Mouse (Mus musculus) forebrain, embryonic 10.5 days (tissue): ENCODE results near the gene Ect2. TPM values are rescaled to one million over a fixed set of nuclear protein-coding genes. Genes with fewer than 3 reads are reported as not detected.

Source experiments
- DNase-seq: peaks from one replicate; pipeline ENCODE4 v3.0.0-alpha.2; 2017; ENCODE audit warnings: low spot score; ENCODE audit errors: extremely low spot score
- H3K27ac ChIP-seq: fragments of 300-500 bp; sonication (generic); 2 replicates; pipeline ENCODE4 v1.5.1; 2016; ENCODE audit warnings: mild to moderate bottlenecking
- H3K27me3 ChIP-seq: fragments of 300-500 bp; sonication (generic); 2 replicates; pipeline ENCODE4 v1.6.1; 2016; ENCODE audit warnings: mild to moderate bottlenecking; ENCODE audit not compliant: poor library complexity, severe bottlenecking
- H3K36me3 ChIP-seq: fragments of 300-500 bp; sonication (generic); replicated peaks from 2 replicates; pipeline ENCODE4 v1.6.1; 2016; ENCODE audit warnings: mild to moderate bottlenecking, moderate library complexity
- H3K4me1 ChIP-seq: fragments of 300-500 bp; sonication (generic); 2 replicates; pipeline ENCODE4 v1.6.1; 2016
- H3K4me3 ChIP-seq: fragments of 300-500 bp; sonication (generic); 2 replicates; pipeline ENCODE4 v1.5.1; 2016; ENCODE audit warnings: mild to moderate bottlenecking, moderate library complexity
- H3K9me3 ChIP-seq: fragments of 300-500 bp; sonication (generic); 2 replicates; pipeline ENCODE4 v1.6.1; 2016; ENCODE audit warnings: mild to moderate bottlenecking, moderate library complexity
- WGBS: fragments of 180-500 bp; shearing (Covaris S2); methylation state at CpG from one replicate; pipeline ENCODE4 v1.1.7; 2016; 5-methylcytosine and 5-hydroxymethylcytosine counted together
- polyA plus RNA-seq: library from polyadenylated mRNA; unstranded; fragments of >200 nt; fragmentation: Nextera tagmentation; extraction: Ambion mirVana; gene quantifications from 2 replicates; pipeline ENCODE4 v1.2.1, GENCODE M21; 2016

The Ect2 gene
- 110 and 121 TPM in 2 replicates for polyA plus RNA-seq

DNA sequence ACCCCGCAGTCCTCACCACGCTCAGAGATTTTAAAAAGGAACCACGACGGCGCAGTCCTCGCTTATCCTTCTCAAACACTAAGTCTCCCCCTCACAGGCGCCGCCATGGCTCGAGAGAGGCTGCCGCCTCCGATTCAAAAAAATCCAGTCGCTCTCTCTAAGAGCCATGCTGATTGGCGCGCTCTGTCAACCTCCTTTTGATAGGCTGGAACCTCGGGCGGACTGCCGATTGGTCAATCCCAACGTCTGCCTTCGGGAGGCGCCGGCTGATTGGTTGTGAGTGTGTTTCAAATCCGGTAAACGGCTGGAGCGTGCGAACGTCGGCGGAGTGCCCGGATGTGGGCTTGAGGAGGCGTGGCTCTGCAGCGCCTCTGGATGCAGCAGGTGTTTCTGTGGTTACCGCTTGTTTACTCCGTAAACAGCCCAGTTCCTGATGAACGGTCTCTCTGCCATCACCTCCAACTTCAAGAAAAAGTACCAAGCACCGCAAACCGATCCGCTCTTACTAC is at the start of gene Ect2:
Ect2 (minus strand) TSS at position 178 of the 509 bp plus-strand sequence.
- under 1% methylated on average over 37 of the region's 37 CpGs for whole genome bisulfite sequencing
- Histone ChIP-seq H3K27ac (peak within 1 kb of the TSS; percentile 97), H3K9me3 (no peaks in the 10 kb centered on the region), H3K36me3 (peaks cover 30% of the 10 kb centered on the region), H3K4me3 (peak within 1 kb of the TSS; percentile 85), H3K27me3 (no peaks in the 10 kb centered on the region), H3K4me1 (peaks cover 40% of the 10 kb centered on the region)
- DNase-seq = peak; percentile 100

DNA sequence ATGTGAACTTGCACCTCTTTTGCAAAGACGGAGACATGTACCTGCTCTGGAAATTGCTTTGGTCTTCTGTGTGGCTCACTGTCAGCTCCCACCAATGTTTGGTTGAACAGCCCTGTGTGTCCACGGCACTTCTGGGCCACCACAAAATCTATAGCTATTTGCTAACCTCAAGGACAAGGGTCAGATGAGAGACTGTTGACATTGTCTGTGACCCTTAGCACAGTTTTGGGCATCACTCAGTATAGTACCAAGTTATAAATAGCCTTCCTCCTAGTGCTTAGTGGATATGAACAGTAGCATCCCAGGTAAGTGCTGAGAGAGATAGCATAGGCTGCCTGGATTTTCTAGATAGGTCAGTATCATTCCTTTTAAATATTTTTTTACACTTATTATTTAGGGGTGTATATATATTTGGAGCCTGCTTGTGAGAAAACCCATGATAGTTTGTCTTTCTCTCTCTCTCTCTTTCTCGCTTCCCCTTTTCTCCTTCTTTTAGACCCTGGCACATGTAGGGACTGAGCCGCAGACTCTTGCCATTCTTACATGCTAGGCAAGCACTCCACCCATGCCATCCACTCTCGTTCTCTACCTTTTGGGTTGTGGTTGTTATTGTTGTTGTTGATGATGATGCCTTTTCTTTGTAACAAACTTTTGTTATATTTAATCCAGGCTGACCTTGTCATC is 48.2 kb upstream of the Ect2 start:
- Histone ChIP-seq H3K27ac (no peak overlapping the region), H3K4me3 (no peak overlapping the region), H3K36me3 (no peaks in the 10 kb centered on the region), H3K4me1 (peaks cover 9% of the 10 kb centered on the region), H3K9me3 (no peaks in the 10 kb centered on the region), H3K27me3 (no peaks in the 10 kb centered on the region)
- 89% methylated on average over 5 of the region's 5 CpGs for WGBS
- no peak for DNase-seq

- no peak overlapping the region for H3K27ac ChIP-seq
- WGBS = 92% methylated on average over 7 of the region's 7 CpGs
These were observed 45.4 kb upstream of the Ect2 start for GRCm38 (mm10) chr3:27199120-27199519.

GRCm38 (mm10) chr3:27197816-27198215 is 44.1 kb upstream of the Ect2 start:
- Histone ChIP-seq H3K27ac (no peak overlapping the region), H3K4me3 (no peak overlapping the region), H3K4me1 (peaks cover 6% of the 10 kb centered on the region; the same call in 1 of the 2 replicates), H3K9me3 (no peaks in the 10 kb centered on the region), H3K36me3 (no peaks in the 10 kb centered on the region), H3K27me3 (no peaks in the 10 kb centered on the region)
- 80% methylated on average over 5 of the region's 5 CpGs for WGBS
- DNase-seq = no peak

More at GRCm38 (mm10) chr3:27199120-27199519, 45.4 kb upstream of the Ect2 start:
- no peak for DNase-seq
- Histone ChIP-seq H3K4me3 (no peak overlapping the region), H3K36me3 (no peaks in the 10 kb centered on the region), H3K9me3 (no peaks in the 10 kb centered on the region), H3K27me3 (no peaks in the 10 kb centered on the region), H3K4me1 (no peaks in the 10 kb centered on the region)

GRCm38 (mm10) chr3:27196529-27196928 is 42.9 kb upstream of the Ect2 start:
- Histone ChIP-seq H3K9me3 (no peaks in the 10 kb centered on the region), H3K27ac (no peak overlapping the region), H3K4me3 (no peak overlapping the region), H3K36me3 (no peaks in the 10 kb centered on the region), H3K4me1 (peaks cover 6% of the 10 kb centered on the region; the same call in 1 of the 2 replicates), H3K27me3 (no peaks in the 10 kb centered on the region)
- 96% methylated on average over 1 of the region's 1 CpGs for WGBS
- DNase-seq = no peak

GRCm38 (mm10) chr3:27195573-27196227 is 42.0 kb upstream of the Ect2 start:
- no peaks in the 10 kb centered on the region for H3K36me3 ChIP-seq
- no peak overlapping the region for H3K27ac ChIP-seq
- WGBS = 87% methylated on average over 8 of the region's 8 CpGs
- no peak overlapping the region for H3K4me3 ChIP-seq
- no peaks in the 10 kb centered on the region for H3K9me3 ChIP-seq
- peaks cover 6% of the 10 kb centered on the region; the same call in 1 of the 2 replicates for H3K4me1 ChIP-seq
- no peak for DNase-seq
- no peaks in the 10 kb centered on the region for H3K27me3 ChIP-seq

DNA sequence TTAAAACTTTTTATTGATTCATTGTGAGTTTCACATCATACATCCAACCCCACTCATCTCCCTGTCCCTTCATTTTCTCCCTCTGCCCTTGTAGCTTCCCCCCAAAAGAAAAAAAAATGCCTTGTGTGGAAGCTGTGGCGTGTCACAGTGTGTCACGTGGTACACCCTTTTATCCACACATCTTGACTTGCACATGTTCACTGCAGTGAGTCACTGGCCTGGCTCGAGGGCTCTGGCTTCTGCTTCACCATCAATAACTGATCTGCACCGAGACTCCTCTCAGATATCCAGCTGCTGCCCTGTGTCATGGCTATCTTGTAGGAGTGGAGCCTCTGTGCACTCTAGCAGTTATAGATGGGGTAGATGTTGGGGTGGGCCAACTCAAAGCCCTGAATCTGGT is 41.5 kb upstream of the Ect2 start:
- Histone ChIP-seq H3K4me3 (no peak overlapping the region), H3K27ac (no peak overlapping the region), H3K4me1 (peaks cover 6% of the 10 kb centered on the region; the same call in 1 of the 2 replicates), H3K9me3 (no peaks in the 10 kb centered on the region), H3K27me3 (no peaks in the 10 kb centered on the region), H3K36me3 (no peaks in the 10 kb centered on the region)
- WGBS = 88% methylated on average over 4 of the region's 4 CpGs
- DNase-seq = no peak

DNA sequence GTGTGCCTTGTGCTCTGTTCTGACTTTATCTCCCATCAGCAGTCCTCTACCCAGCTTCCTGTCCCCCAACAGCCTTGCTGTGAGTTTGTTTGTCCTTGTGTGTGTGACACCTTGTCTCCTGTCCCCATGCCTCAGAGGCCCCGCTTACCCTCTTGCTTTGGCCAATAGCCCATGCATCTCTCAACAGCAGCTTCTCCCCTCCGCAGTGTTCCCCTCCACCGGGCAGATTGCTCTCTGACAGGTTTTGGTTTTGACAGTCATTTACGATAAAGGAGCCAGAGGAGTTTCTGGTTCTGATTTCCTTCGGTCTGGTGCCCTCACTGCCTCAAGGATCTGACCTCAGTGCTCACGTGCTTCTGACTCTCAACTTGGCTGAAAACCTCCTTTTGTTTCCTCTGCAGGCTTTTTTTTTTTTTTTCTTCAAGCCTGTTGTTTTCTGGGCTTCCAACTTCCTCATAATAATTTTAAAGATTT is 40.2 kb upstream of the Ect2 start:
- Histone ChIP-seq H3K9me3 (no peaks in the 10 kb centered on the region), H3K4me1 (peaks cover 6% of the 10 kb centered on the region; the same call in 1 of the 2 replicates), H3K4me3 (no peak overlapping the region), H3K27me3 (no peaks in the 10 kb centered on the region), H3K27ac (no peak overlapping the region; the same call in 1 of the 2 replicates), H3K36me3 (no peaks in the 10 kb centered on the region)
- DNase-seq = no peak
- 65% methylated on average over 6 of the region's 6 CpGs for WGBS

DNA sequence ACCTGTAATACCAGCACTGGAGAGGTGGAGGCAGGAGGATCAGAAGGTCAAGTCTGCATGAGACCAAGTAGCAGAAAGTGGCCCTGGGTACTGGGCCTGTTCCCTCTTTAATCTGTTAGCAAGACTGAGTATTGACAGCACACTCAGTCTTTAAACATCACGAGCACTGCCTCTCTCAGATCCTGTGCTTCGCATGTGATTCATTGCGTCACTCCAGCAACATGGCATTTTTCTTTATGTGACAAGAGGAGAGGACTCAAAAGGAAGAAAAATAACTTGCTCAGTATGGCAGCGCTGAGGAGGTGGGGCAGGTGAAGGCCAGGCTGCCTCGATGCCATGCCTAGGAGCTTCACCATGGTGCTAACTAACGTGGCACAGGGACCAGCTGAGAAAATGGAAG is 38.2 kb upstream of the Ect2 start:
- 87% methylated on average over 6 of the region's 6 CpGs for WGBS
- no peak for DNase-seq
- Histone ChIP-seq H3K27me3 (no peaks in the 10 kb centered on the region), H3K4me3 (no peak overlapping the region), H3K4me1 (peaks cover 6% of the 10 kb centered on the region; the same call in 1 of the 2 replicates), H3K36me3 (no peaks in the 10 kb centered on the region), H3K27ac (no peak overlapping the region), H3K9me3 (no peaks in the 10 kb centered on the region)

DNA sequence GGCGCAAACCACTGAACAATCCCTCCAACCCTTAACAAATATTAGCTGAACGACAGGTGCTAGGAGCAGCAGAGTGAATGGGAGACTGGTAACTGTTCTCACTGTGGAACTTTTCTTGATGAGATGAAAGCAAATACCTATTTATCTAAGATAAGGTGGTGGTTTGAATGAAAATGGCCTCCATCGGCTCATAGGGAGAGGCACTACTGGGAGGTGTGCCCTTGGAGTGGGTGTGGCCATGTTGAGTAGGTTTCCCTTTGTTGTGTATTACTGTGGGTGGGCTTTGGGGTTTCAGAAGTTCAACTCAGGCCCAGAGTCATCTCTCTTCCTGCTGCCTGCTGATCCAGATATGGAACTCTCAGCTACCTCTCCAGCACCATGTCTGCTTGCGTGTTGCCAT is 37.2 kb upstream of the Ect2 start:
- WGBS = 96% methylated on average over 4 of the region's 4 CpGs
- H3K9me3 ChIP-seq = no peaks in the 10 kb centered on the region
- peaks cover 6% of the 10 kb centered on the region; the same call in 1 of the 2 replicates for H3K4me1 ChIP-seq
- H3K36me3 ChIP-seq = no peaks in the 10 kb centered on the region
- no peak overlapping the region for H3K4me3 ChIP-seq
- H3K27me3 ChIP-seq = no peaks in the 10 kb centered on the region
- no peak overlapping the region for H3K27ac ChIP-seq
- DNase-seq = no peak

- H3K27me3 ChIP-seq = peaks cover 1% of the 10 kb centered on the region; the same call in 1 of the 2 replicates
- H3K27ac ChIP-seq = no peak overlapping the region
- peaks cover 6% of the 10 kb centered on the region; the same call in 1 of the 2 replicates for H3K4me1 ChIP-seq
- H3K9me3 ChIP-seq = no peaks in the 10 kb centered on the region
- H3K4me3 ChIP-seq = no peak overlapping the region
- WGBS = 85% methylated on average over 14 of the region's 14 CpGs
- no peak for DNase-seq
- H3K36me3 ChIP-seq = no peaks in the 10 kb centered on the region
These were observed 35.9 kb upstream of the Ect2 start for GRCm38 (mm10) chr3:27189320-27190261.

GRCm38 (mm10) chr3:27188386-27188785 is 34.7 kb upstream of the Ect2 start:
- no peak for DNase-seq
- Histone ChIP-seq H3K4me3 (no peak overlapping the region), H3K27ac (no peak overlapping the region), H3K27me3 (peaks cover 10% of the 10 kb centered on the region; the same call in 1 of the 2 replicates), H3K9me3 (no peaks in the 10 kb centered on the region), H3K4me1 (peaks cover 8% of the 10 kb centered on the region), H3K36me3 (no peaks in the 10 kb centered on the region)
- WGBS = 79% methylated on average over 1 of the region's 1 CpGs
